Mouse (Mus musculus) CH12.LX (cell line): ENCODE data around the gene Tmem218. TPM values are rescaled to one million over a fixed set of nuclear protein-coding genes. Genes with fewer than 3 reads are reported as not detected.

Experiments
- DNase-seq: peaks from one replicate; pipeline ENCODE4 v3.0.0-alpha.2; 2013; ENCODE audit errors: extremely low read depth
- H3K27ac ChIP-seq: 2 replicates; pipeline ENCODE4 v1.5.1; 2012; ENCODE audit warnings: low read depth, mild to moderate bottlenecking, control low read depth, moderate library complexity; ENCODE audit not compliant: insufficient read depth
- H3K27me3 ChIP-seq: replicated peaks from 2 replicates; pipeline ENCODE3; 2012; ENCODE audit warnings: inconsistent platforms
- H3K36me3 ChIP-seq, 2 experiments: replicated peaks in 1 of 2; 2 replicates each; pipeline versions ENCODE3 to v1.6.1; 2012; ENCODE audit warnings: inconsistent platforms in 1 of 2, low read length in 1 of 2, mild to moderate bottlenecking in 1 of 2, mixed read lengths in 1 of 2, moderate library complexity in 1 of 2; ENCODE audit not compliant: control insufficient read depth in 1 of 2, insufficient read depth in 1 of 2
- H3K4me1 ChIP-seq, 2 experiments: 2 replicates each; pipeline ENCODE4 v1.6.1; 2012; ENCODE audit warnings: inconsistent platforms in 1 of 2, moderate library complexity in 1 of 2; ENCODE audit not compliant: insufficient read depth in 2 of 2, control insufficient read depth in 1 of 2
- H3K4me2 ChIP-seq: 2 replicates; pipeline ENCODE4 v1.6.1; 2012; ENCODE audit warnings: low read depth, mild to moderate bottlenecking, control low read depth; ENCODE audit not compliant: poor library complexity, insufficient read depth, severe bottlenecking
- H3K4me3 ChIP-seq, 3 experiments: fragments of 150-350 bp in 1 of 3; sonication (generic) in 1 of 3; replicated peaks in 1 of 3; 2 replicates each; pipeline versions ENCODE3 to v1.5.1; 2011 to 2012; ENCODE audit warnings: low read depth in 2 of 3, low read length in 2 of 3, mild to moderate bottlenecking in 2 of 3, moderate library complexity in 2 of 3, control low read depth in 1 of 3, improper control_type of control experiment in 1 of 3, inconsistent platforms in 1 of 3, mixed read lengths in 1 of 3; ENCODE audit not compliant: poor library complexity in 1 of 3
- H3K79me2 ChIP-seq: replicated peaks from 2 replicates; pipeline ENCODE4 v1.6.1; 2012; ENCODE audit warnings: mild to moderate bottlenecking, moderate library complexity; ENCODE audit not compliant: control insufficient read depth, poor library complexity, insufficient read depth, severe bottlenecking; ENCODE audit errors: extremely low read depth
- H3K9ac ChIP-seq: 2 replicates; pipeline ENCODE4 v1.6.1; 2012; ENCODE audit warnings: low read depth, mild to moderate bottlenecking, control low read depth, moderate library complexity; ENCODE audit not compliant: insufficient read depth
- H3K9me3 ChIP-seq: replicated peaks from 2 replicates; pipeline ENCODE3; 2012; ENCODE audit warnings: low read length, inconsistent platforms, mixed read lengths
- CHD1 ChIP-seq: IDR thresholded peaks from 2 replicates; pipeline ENCODE4 v1.6.1; 2012; ENCODE audit warnings: low read depth, low read length, improper control_type of control experiment, inconsistent platforms
- CHD2 ChIP-seq: IDR thresholded peaks from 2 replicates; pipeline ENCODE4 v1.6.1; 2011; ENCODE audit warnings: low read length, improper control_type of control experiment
- CTCF ChIP-seq, 2 experiments: IDR thresholded peaks in 1 of 2; conservative IDR thresholded peaks in 1 of 2; 2 replicates each; pipeline ENCODE4 v1.5.1; 2011 to 2012; ENCODE audit warnings: low read depth in 2 of 2, low read length in 2 of 2, improper control_type of control experiment in 1 of 2, inconsistent platforms in 1 of 2, mild to moderate bottlenecking in 1 of 2, moderate library complexity in 1 of 2
- E2F4 ChIP-seq: IDR thresholded peaks from 2 replicates; pipeline ENCODE4 v1.6.1; 2011; ENCODE audit warnings: low read depth, low read length, improper control_type of control experiment; ENCODE audit not compliant: insufficient replicate concordance
- ETS1 ChIP-seq: conservative IDR thresholded peaks from 2 replicates; pipeline ENCODE4 v1.6.1; 2012; ENCODE audit warnings: low read depth, mild to moderate bottlenecking, inconsistent platforms, low read length, improper control_type of control experiment, moderate library complexity
- JUN ChIP-seq: IDR thresholded peaks from 2 replicates; pipeline ENCODE4 v1.6.1; 2011; ENCODE audit warnings: low read depth, mild to moderate bottlenecking, low read length, improper control_type of control experiment, moderate library complexity; ENCODE audit not compliant: insufficient read depth
- MAFK ChIP-seq: IDR thresholded peaks from 2 replicates; pipeline ENCODE4 v1.6.1; 2011; ENCODE audit warnings: low read length, improper control_type of control experiment; ENCODE audit not compliant: insufficient replicate concordance
- MAX ChIP-seq: IDR thresholded peaks from 2 replicates; pipeline ENCODE4 v1.6.1; 2011; ENCODE audit warnings: low read length, improper control_type of control experiment
- MEF2A ChIP-seq: IDR thresholded peaks from 2 replicates; pipeline ENCODE4 v1.6.1; 2014; ENCODE audit warnings: low read depth, mild to moderate bottlenecking, inconsistent platforms, low read length, improper control_type of control experiment, borderline replicate concordance
- MXI1 ChIP-seq: IDR thresholded peaks from 2 replicates; pipeline ENCODE4 v1.6.1; 2011; ENCODE audit warnings: mild to moderate bottlenecking, low read depth, low read length, improper control_type of control experiment
- MYC ChIP-seq: IDR thresholded peaks from 2 replicates; pipeline ENCODE4 v1.6.1; 2011; ENCODE audit warnings: low read depth, mild to moderate bottlenecking, improper control_type of control experiment, low read length
- NRF1 ChIP-seq: IDR thresholded peaks from 2 replicates; pipeline ENCODE4 v1.6.1; 2014; ENCODE audit warnings: low read depth, mild to moderate bottlenecking, inconsistent platforms, low read length, improper control_type of control experiment, moderate library complexity
- PAX5 ChIP-seq: IDR thresholded peaks from 2 replicates; pipeline ENCODE4 v1.6.1; 2012; ENCODE audit warnings: low read length, inconsistent platforms, mixed read lengths
- POLR2A ChIP-seq: IDR thresholded peaks from 2 replicates; pipeline ENCODE4 v1.6.1; 2011; ENCODE audit warnings: low read depth, mild to moderate bottlenecking, improper control_type of control experiment, low read length
- RAD21 ChIP-seq: IDR thresholded peaks from 2 replicates; pipeline ENCODE4 v1.6.1; 2011; ENCODE audit warnings: low read depth, mild to moderate bottlenecking, low read length, improper control_type of control experiment, moderate library complexity
- SIN3A ChIP-seq: IDR thresholded peaks from 2 replicates; pipeline ENCODE4 v1.6.1; 2012; ENCODE audit warnings: low read length, improper control_type of control experiment, inconsistent platforms
- SMC3 ChIP-seq: IDR thresholded peaks from 2 replicates; pipeline ENCODE4 v1.6.1; 2011; ENCODE audit warnings: low read depth, low read length, improper control_type of control experiment
- TBP ChIP-seq: conservative IDR thresholded peaks from 2 replicates; pipeline ENCODE4 v1.6.1; 2011; ENCODE audit warnings: low read depth, low read length, improper control_type of control experiment
- TCF12 ChIP-seq: IDR thresholded peaks from 2 replicates; pipeline ENCODE4 v1.6.1; 2014; ENCODE audit warnings: low read depth, mild to moderate bottlenecking, inconsistent platforms, low read length, improper control_type of control experiment
- USF1 ChIP-seq: IDR thresholded peaks from 2 replicates; pipeline ENCODE4 v1.6.1; 2014; ENCODE audit warnings: low read depth, mild to moderate bottlenecking, inconsistent platforms, low read length, improper control_type of control experiment
- USF2 ChIP-seq: conservative IDR thresholded peaks from 2 replicates; pipeline ENCODE4 v1.6.1; 2011; ENCODE audit warnings: low read depth, low read length, improper control_type of control experiment
- ZC3H11A ChIP-seq: IDR thresholded peaks from 2 replicates; pipeline ENCODE4 v1.6.1; 2012; ENCODE audit warnings: low read depth, mild to moderate bottlenecking, inconsistent platforms, low read length, improper control_type of control experiment
- dilution Hi-C: fragments of 300-500 bp; cut with MboI; formaldehyde crosslinking; loops from 2 replicates; pipeline ENCODE4 v1.14.3; 2020; ENCODE audit warnings: low sequenced_read_pairs; ENCODE audit not compliant: extremely low pct_unique_long_range_greater_than_20kb, extremely low pct_ligation_motif_present
- in situ Hi-C: fragments of 300-500 bp; cut with MboI; formaldehyde crosslinking; loops from 3 replicates; pipeline ENCODE4 v1.14.3; 2019; ENCODE audit warnings: low sequenced_read_pairs, low pct_ligation_motif_present, low pct_unique_long_range_greater_than_20kb, mixed read lengths
- polyA plus RNA-seq: library from polyadenylated mRNA; unstranded; fragments of >175 nt; gene quantifications from 2 replicates; pipeline ENCODE4 v1.2.1, GENCODE M21; 2012; ENCODE audit warnings: low read depth; ENCODE audit not compliant: insufficient read length
- total RNA-seq, 2 experiments: library from RNA; depleted of rRNA; stranded (reverse); fragments of 300-350 nt in 1 of 2; fragments of >200 nt in 1 of 2; gene quantifications; 2 replicates each; pipeline ENCODE4 v1.2.3; 2012 to 2014

The Tmem218 gene
- total and polyA plus RNA-seq, 3 experiments, result 2.7 to 3.1 (median 3.0) TPM

GRCm38 (mm10) chr9:37255149-37255888 lies 47.3 kb downstream of the Tmem218 start, which contains the start of gene Slc37a2 (continued):
- no peak for TF ChIP-seq E2F4
- TF ChIP-seq TCF12, result peak; percentile 8
- peak; percentile 51 for TF ChIP-seq POLR2A
- TF ChIP-seq MEF2A, result 0 out of 2 replicates have a peak, but pooled peaks have one; percentile 9
- TF ChIP-seq SMC3, result no peak
- TF ChIP-seq CTCF (conservative IDR thresholded peaks at IDR 0.05 in 1 of 2, IDR thresholded peaks at IDR 0.05 in 1 of 2; ENCODE audit: low read depth in 2 of 2, low read length in 2 of 2), result peak in 1 of 2 experiments; percentile 0; a peak in 1 of 4 replicates
- no peak for TF ChIP-seq PAX5
- no peak for TF ChIP-seq MAFK
- peak; percentile 78 for TF ChIP-seq CHD2
- TF ChIP-seq CHD1, result no peak
- TF ChIP-seq USF2, result no peak
- peak; percentile 60 for TF ChIP-seq ETS1
- TF ChIP-seq SIN3A, result peak; percentile 82; the same call in 1 of the 2 replicates
- no peak for TF ChIP-seq MXI1
- TF ChIP-seq USF1, result no peak
- TF ChIP-seq NRF1, result peak; percentile 61
- no peak for TF ChIP-seq JUN
- TF ChIP-seq RAD21, result no peak

DNA sequence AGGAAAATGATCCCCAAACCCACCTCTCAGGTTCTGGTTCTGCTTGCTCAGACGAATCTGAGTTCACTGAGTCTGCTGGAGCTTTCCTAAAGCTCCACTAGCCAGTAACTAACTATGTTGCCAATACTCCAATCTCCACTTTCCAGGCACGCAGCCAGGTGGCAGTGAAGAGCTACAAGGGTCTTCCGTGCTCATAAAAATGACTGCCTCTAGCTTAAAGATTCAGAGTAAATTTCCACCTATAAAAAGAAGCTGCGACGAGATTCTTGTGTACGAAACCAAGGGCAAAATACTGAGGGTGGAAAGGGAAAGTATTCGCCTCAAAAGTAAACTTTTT lies 47.8 kb downstream of the Tmem218 start:
- Histone ChIP-seq H3K9ac (peak overlapping the region; percentile 41; the same call in 1 of the 2 replicates), H3K9me3 (no peaks in the 10 kb centered on the region), H3K79me2 (no peaks in the 10 kb centered on the region; the same call in 1 of the 2 replicates), H3K4me3 (peak overlapping the region; percentile 60 to 83 (median 64)), H3K4me2 (peak overlapping the region; percentile 90), H3K27ac (peak overlapping the region; percentile 67), H3K4me1 (peaks cover 2 to 25% of the 10 kb centered on the region in 2 experiments; a peak in 3 of 4 replicates), H3K27me3 (no peaks in the 10 kb centered on the region), H3K36me3 (peaks cover 0 to 7% of the 10 kb centered on the region in 2 experiments)
- peak in 1 of 2 experiments; percentile 71; a peak in 2 of 4 replicates for TF ChIP-seq CTCF (conservative IDR thresholded peaks at IDR 0.05 in 1 of 2, IDR thresholded peaks at IDR 0.05 in 1 of 2; ENCODE audit: low read depth in 2 of 2, low read length in 2 of 2)
- no peak for TF ChIP-seq MYC
- TF ChIP-seq SMC3, result peak; percentile 47
- TF ChIP-seq MAFK, result peak; percentile 12; the same call in 1 of the 2 replicates
- no peak for TF ChIP-seq ZC3H11A
- 0 out of 2 replicates have a peak, but pooled peaks have one; percentile 14 for TF ChIP-seq MAX
- 0 out of 2 replicates have a peak, but pooled peaks have one; percentile 0 for TF ChIP-seq TBP
- TF ChIP-seq RAD21, result peak; percentile 50
- dilution Hi-C loops (no loop called here), in situ Hi-C loops (no loop called here)
- DNase-seq, result peak; percentile 60
